Mouse (Mus musculus) WW6 (cell line): ENCODE measurements around the gene Ift57.

ENCODE experiments used
- DNase-seq: peaks from one replicate; pipeline ENCODE4 v3.0.0-alpha.2; 2013; ENCODE audit warnings: low read depth, low spot score

The Ift57 gene

GRCm38 (mm10) chr16:49753318-49753717, 54.3 kb downstream of the Ift57 start:
- DNase-seq: no peak

- DNase-seq: no peak
Observed at GRCm38 (mm10) chr16:49760517-49761203, 61.6 kb downstream of the Ift57 start.

GRCm38 (mm10) chr16:49761981-49762380, 62.9 kb downstream of the Ift57 start:
- DNase-seq: no peak

- no peak for DNase-seq
Observed at GRCm38 (mm10) chr16:49766326-49766725, 67.3 kb downstream of the Ift57 start.

GRCm38 (mm10) chr16:49768491-49769031, 69.5 kb downstream of the Ift57 start:
- no peak for DNase-seq

- no peak for DNase-seq
Observed at GRCm38 (mm10) chr16:49769831-49770261, 70.8 kb downstream of the Ift57 start.

- DNase-seq: no peak
Observed at GRCm38 (mm10) chr16:49770320-49771189, 71.5 kb downstream of the Ift57 start.

- no peak for DNase-seq
Observed at GRCm38 (mm10) chr16:49771609-49772396, 72.8 kb downstream of the Ift57 start.

GRCm38 (mm10) chr16:49772576-49772975, 73.5 kb downstream of the Ift57 start:
- no peak for DNase-seq

- DNase-seq: no peak
Observed at GRCm38 (mm10) chr16:49773068-49773467, 74.0 kb downstream of the Ift57 start.

GRCm38 (mm10) chr16:49774059-49775001, 75.3 kb downstream of the Ift57 start:
- no peak for DNase-seq

- DNase-seq: no peak
Observed at GRCm38 (mm10) chr16:49775002-49775966, 76.3 kb downstream of the Ift57 start.

- no peak for DNase-seq
Observed at GRCm38 (mm10) chr16:49776981-49777380, 77.9 kb downstream of the Ift57 start.

GRCm38 (mm10) chr16:49781556-49782156, 82.6 kb downstream of the Ift57 start:
- DNase-seq: no peak

- no peak for DNase-seq
Observed at GRCm38 (mm10) chr16:49783369-49783768, 84.3 kb downstream of the Ift57 start.

- no peak for DNase-seq
Observed at GRCm38 (mm10) chr16:49786116-49786515, 87.1 kb downstream of the Ift57 start.

- no peak for DNase-seq
Observed at GRCm38 (mm10) chr16:49787714-49788113, 88.7 kb downstream of the Ift57 start.

GRCm38 (mm10) chr16:49790575-49791465, 91.8 kb downstream of the Ift57 start:
- DNase-seq: no peak
